Mouse (Mus musculus) liver, embryonic 15.5 days (tissue): ENCODE measurements around the gene Ldb3. TPM values are rescaled to one million over a fixed set of nuclear protein-coding genes. Genes with fewer than 3 reads are reported as not detected.
A peak's percentile ranks its signal among the peaks of the same experiment; 100 is the strongest.

ENCODE experiments used
- ATAC-seq: fragments of 200-750 bp; cut with Nextera tagmentation; 2 replicates; pipeline ENCODE4 v1.8.0; 2017; ENCODE audit warnings: moderate number of reproducible peaks, mild to moderate bottlenecking, moderate library complexity; ENCODE audit not compliant: insufficient read depth
- H3K27ac ChIP-seq: fragments of 300-500 bp; sonication (generic); replicated peaks from 2 replicates; pipeline ENCODE4 v1.5.1; 2015; ENCODE audit warnings: mild to moderate bottlenecking, inconsistent platforms
- H3K27me3 ChIP-seq: fragments of 300-500 bp; sonication (generic); 2 replicates; pipeline ENCODE4 v1.6.1; 2015; ENCODE audit warnings: mild to moderate bottlenecking, inconsistent platforms
- H3K36me3 ChIP-seq: fragments of 300-500 bp; sonication (generic); replicated peaks from 2 replicates; pipeline ENCODE4 v1.6.1; 2015; ENCODE audit warnings: moderate library complexity, mild to moderate bottlenecking, inconsistent platforms
- H3K4me1 ChIP-seq: fragments of 300-500 bp; sonication (generic); replicated peaks from 2 replicates; pipeline ENCODE4 v1.6.1; 2015; ENCODE audit warnings: inconsistent platforms
- H3K4me2 ChIP-seq: fragments of 300-500 bp; sonication (generic); 2 replicates; pipeline ENCODE4 v1.6.1; 2015; ENCODE audit warnings: moderate library complexity, mild to moderate bottlenecking, inconsistent platforms
- H3K4me3 ChIP-seq: fragments of 300-500 bp; sonication (generic); replicated peaks from 2 replicates; pipeline ENCODE4 v1.5.1; 2015; ENCODE audit warnings: mild to moderate bottlenecking, inconsistent platforms
- H3K9ac ChIP-seq: fragments of 300-500 bp; sonication (generic); 2 replicates; pipeline ENCODE4 v1.6.1; 2015; ENCODE audit warnings: moderate library complexity, mild to moderate bottlenecking, inconsistent platforms
- H3K9me3 ChIP-seq: fragments of 300-500 bp; sonication (generic); replicated peaks from 2 replicates; pipeline ENCODE4 v1.6.1; 2016; ENCODE audit warnings: inconsistent platforms
- WGBS: fragments of 180-500 bp; shearing (Covaris S2); methylation state at CpG from one replicate; pipeline ENCODE4 v1.1.7; 2015; ENCODE audit warnings: mixed read lengths; ENCODE audit not compliant: insufficient replicate concordance; 5-methylcytosine and 5-hydroxymethylcytosine counted together
- polyA plus RNA-seq: library from polyadenylated mRNA; unstranded; fragments of >200 nt; fragmentation: Nextera tagmentation; extraction: Ambion mirVana; gene quantifications from 2 replicates; pipeline ENCODE4 v1.2.1, GENCODE M21; 2015

Ldb3 gene
- polyA plus RNA-seq, 1 experiment from 2014 or later = 4.2 TPM

DNA sequence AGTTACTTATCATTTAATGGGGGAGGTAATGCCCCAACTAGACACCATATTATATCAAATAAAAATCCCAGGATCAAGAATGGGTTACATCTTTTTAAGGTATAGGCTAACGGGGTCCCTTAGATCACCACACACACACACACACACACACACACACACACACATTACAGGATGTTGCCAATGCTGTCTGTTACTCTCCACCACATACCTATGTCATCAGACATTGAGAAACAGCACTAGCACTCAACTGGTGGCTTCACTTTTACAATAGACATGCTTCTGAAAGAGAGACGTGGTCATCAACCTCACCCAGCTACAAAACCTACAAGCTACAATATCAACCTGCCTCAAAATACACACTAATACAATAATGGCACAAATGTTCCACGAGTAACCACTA lies 94.8 kb downstream of the Ldb3 start:
- H3K36me3 ChIP-seq = no peaks in the 10 kb centered on the region
- no peak for ATAC-seq
- no peak overlapping the region for H3K9ac ChIP-seq
- no peaks in the 10 kb centered on the region for H3K9me3 ChIP-seq
- peaks cover 17% of the 10 kb centered on the region; the same call in 1 of the 2 replicates for H3K27me3 ChIP-seq
- H3K4me1 ChIP-seq = 0 out of 2 replicates have a peak, but pooled peaks cover 3% of the 10 kb centered on the region
- WGBS = 57% methylated on average over 3 of the region's 3 CpGs
- no peak overlapping the region for H3K4me2 ChIP-seq
- no peak overlapping the region for H3K4me3 ChIP-seq
- no peak overlapping the region for H3K27ac ChIP-seq

DNA sequence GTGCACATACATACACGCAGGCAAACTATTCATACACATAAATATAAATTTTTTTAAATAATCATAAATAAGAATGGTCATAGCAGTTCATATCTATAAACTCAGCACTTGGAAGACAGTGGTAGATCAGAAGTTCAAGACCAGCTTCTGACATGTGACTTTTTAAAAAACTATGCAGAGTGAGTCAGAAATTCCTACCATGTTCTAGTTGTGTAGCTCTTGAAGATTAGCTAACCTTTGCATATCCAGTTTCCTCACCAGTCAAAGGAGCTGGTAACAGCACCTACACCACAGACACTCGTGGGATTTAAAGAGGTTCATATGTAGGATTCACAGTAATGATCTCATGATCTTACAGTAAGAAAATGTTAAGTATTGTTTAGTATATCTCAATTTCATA lies 95.8 kb downstream of the Ldb3 start:
- H3K4me3 ChIP-seq = no peak overlapping the region
- ATAC-seq = no peak
- no peak overlapping the region for H3K9ac ChIP-seq
- H3K4me2 ChIP-seq = no peak overlapping the region
- peaks cover 7% of the 10 kb centered on the region; the same call in 1 of the 2 replicates for H3K27me3 ChIP-seq
- no peaks in the 10 kb centered on the region for H3K9me3 ChIP-seq
- H3K27ac ChIP-seq = no peak overlapping the region
- WGBS = 35% methylated on average over 2 of the region's 2 CpGs
- 0 out of 2 replicates have a peak, but pooled peaks cover 3% of the 10 kb centered on the region for H3K4me1 ChIP-seq
- no peaks in the 10 kb centered on the region for H3K36me3 ChIP-seq

DNA sequence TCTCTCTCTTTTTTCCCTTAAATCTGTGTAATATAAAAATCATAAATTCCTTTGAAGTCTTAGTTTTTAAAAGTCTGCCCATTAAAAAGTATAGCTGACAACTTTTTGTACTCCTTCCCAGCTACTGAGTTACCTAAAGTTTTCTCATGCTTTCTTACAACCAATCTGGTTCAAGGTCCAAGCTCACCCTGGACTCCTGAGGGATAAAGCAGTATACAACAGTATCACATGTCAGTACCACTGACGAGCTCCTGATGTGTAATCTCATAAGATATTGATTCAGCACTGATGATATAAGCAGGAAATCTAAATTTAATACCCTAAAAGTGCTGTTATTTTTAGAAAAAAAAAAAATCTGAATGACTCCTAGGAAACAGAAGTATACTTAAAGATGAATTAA lies 97.5 kb downstream of the Ldb3 start:
- no peak overlapping the region for H3K4me3 ChIP-seq
- H3K9ac ChIP-seq = no peak overlapping the region
- no peak for ATAC-seq
- peaks cover 7% of the 10 kb centered on the region; the same call in 1 of the 2 replicates for H3K27me3 ChIP-seq
- WGBS = 30% methylated on average over 1 of the region's 1 CpGs
- H3K27ac ChIP-seq = no peak overlapping the region
- no peak overlapping the region for H3K4me2 ChIP-seq
- 0 out of 2 replicates have a peak, but pooled peaks cover 3% of the 10 kb centered on the region for H3K4me1 ChIP-seq
- no peaks in the 10 kb centered on the region for H3K36me3 ChIP-seq
- H3K9me3 ChIP-seq = no peaks in the 10 kb centered on the region

DNA sequence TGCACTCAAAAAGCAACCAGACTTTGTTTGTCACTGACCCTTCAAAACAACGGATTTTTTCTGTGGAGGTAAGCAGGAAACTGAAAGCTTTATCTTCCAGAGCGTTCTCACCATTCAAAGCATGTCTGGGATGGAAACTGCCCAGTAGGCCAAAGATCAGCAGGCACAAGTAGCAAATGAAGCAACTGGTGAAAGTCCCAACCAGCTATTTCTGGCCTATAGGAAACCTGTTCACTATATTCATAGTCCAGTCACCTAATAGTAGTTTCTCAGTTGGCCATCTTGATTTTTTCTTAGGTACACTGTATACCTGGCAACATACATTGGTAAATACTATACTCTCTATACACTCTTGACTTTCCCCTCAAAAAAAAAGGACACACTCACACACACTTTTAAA lies 98.6 kb downstream of the Ldb3 start:
- no peaks in the 10 kb centered on the region for H3K9me3 ChIP-seq
- H3K36me3 ChIP-seq = no peaks in the 10 kb centered on the region
- no peak overlapping the region for H3K9ac ChIP-seq
- 0 out of 2 replicates have a peak, but pooled peaks have one; percentile 49 for ATAC-seq
- H3K27ac ChIP-seq = peak overlapping the region; percentile 59; the same call in 1 of the 2 replicates
- H3K27me3 ChIP-seq = peaks cover 4% of the 10 kb centered on the region; the same call in 1 of the 2 replicates
- H3K4me3 ChIP-seq = no peak overlapping the region
- peak overlapping the region; percentile 35; the same call in 1 of the 2 replicates for H3K4me2 ChIP-seq
- H3K4me1 ChIP-seq = 0 out of 2 replicates have a peak, but pooled peaks cover 3% of the 10 kb centered on the region
- WGBS = 34% methylated on average over 2 of the region's 2 CpGs

DNA sequence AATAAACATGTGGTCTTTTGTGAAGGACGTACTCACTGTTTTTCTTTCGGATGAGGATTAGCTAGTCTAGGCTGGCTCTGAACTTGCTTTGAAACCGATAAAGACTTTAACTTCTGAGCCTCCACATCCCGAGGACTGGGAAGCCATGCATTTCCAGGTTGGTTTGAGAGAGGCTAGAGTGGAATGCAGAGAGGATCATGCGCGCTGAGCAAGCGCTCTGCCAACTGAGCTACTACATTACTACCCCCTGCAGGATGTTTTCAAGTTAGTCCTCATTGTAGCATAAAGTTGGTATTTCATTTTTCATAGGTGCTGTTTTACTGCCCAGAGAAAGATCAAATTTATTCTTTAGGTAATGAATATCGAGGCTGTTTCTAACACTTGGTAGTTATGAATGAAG lies 102.3 kb downstream of the Ldb3 start:
- Histone ChIP-seq H3K4me3 (no peak overlapping the region), H3K27me3 (peaks cover 4% of the 10 kb centered on the region; the same call in 1 of the 2 replicates), H3K36me3 (no peaks in the 10 kb centered on the region), H3K9ac (no peak overlapping the region), H3K4me2 (no peak overlapping the region), H3K27ac (no peak overlapping the region), H3K9me3 (no peaks in the 10 kb centered on the region), H3K4me1 (0 out of 2 replicates have a peak, but pooled peaks cover 3% of the 10 kb centered on the region)
- no peak for ATAC-seq
- WGBS = 54% methylated on average over 8 of the region's 8 CpGs

DNA sequence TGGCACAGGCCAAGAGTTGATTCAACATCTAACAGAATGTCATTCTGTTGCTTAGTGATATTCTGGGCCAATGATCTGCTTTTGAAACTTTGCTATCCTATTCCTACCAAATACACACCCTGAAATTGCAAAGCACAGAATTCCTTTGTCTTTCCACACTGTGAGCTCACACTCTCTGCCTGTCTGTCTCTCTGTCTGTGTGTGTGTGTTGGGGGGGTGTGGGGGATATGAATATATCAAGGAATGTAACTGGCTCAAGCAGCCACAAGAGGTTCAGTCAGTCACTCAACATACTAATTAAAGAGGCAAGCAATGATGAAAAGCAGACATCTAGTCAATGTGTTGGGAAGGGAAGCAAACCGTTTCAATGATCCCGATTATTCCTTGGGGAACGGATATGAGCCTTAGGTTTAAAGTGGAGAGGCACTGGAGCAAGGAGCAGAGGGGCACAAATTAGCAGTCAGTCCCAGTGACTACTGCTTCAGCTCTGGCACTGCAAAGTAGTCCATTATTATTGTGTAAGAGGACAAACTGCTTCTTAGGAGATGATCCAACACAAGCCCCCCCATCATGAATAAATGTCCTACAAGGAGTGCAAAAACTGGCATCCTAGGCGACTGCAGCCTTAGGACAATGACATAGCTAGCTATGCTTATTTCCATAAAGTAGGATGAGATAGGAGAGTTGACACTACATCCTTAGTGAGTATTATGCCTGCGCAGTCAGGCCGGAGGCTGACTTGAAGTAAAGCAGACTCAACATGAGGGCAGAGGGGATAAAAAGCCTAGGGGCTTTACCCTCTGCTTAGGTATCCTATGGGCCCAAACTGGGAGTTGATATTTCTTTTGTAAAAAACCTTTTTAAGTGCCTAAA lies 104.8 kb downstream of the Ldb3 start:
- 66% methylated on average over 6 of the region's 6 CpGs for WGBS
- Histone ChIP-seq H3K4me3 (no peak overlapping the region), H3K4me1 (no peaks in the 10 kb centered on the region), H3K9ac (no peak overlapping the region), H3K9me3 (no peaks in the 10 kb centered on the region), H3K27me3 (peaks cover under 1% of the 10 kb centered on the region; the same call in 1 of the 2 replicates), H3K27ac (no peak overlapping the region), H3K4me2 (no peak overlapping the region), H3K36me3 (no peaks in the 10 kb centered on the region)
- no peak for ATAC-seq

Other genes with a start within 250 kb of the Ldb3 start
- gene Fam25c, start 233.2 kb downstream of the Ldb3 start, polyA plus RNA-seq = 0.25 and 0.33 TPM in 2 replicates
- gene Sncg, start 213.9 kb downstream of the Ldb3 start, polyA plus RNA-seq = 0.21 and 0.41 TPM in 2 replicates
- 2.6 and 2.8 TPM in 2 replicates for gene Mmrn2, start 213.2 kb downstream of the Ldb3 start, polyA plus RNA-seq
- 4.0 and 5.3 TPM in 2 replicates for gene Bmpr1a, start 85.3 kb downstream of the Ldb3 start, polyA plus RNA-seq
- gene 9230112D13Rik, start 65.9 kb downstream of the Ldb3 start, polyA plus RNA-seq = not detected in 2 replicates
- not detected in 2 replicates for gene Opn4, start 11.5 kb upstream of the Ldb3 start, polyA plus RNA-seq
- 22.9 TPM in 2 replicates for gene Wapl, start 85.2 kb upstream of the Ldb3 start, polyA plus RNA-seq
- gene Grid1, start 231.4 kb upstream of the Ldb3 start, polyA plus RNA-seq = 0.10 and 0.20 TPM in 2 replicates